Mouse (Mus musculus): Measurements from ENCODE around the gene Ociad1. TPM values are rescaled to one million over a fixed set of nuclear protein-coding genes. Genes with fewer than 3 reads are reported as not detected.

Gene Ociad1
- total and polyA plus RNA-seq, 3 experiments: 121 to 324 (median 223) TPM

- ATAC-seq (ENCODE audit: extremely low read depth, insufficient number of reproducible peaks, low FRiP score, poor library complexity, severe bottlenecking) (no peak), DNase-seq (ENCODE audit: low spot score) (no peak)
- no peaks in the 10 kb centered on the region for H3K27me3 ChIP-seq (ENCODE audit: insufficient read depth, low read length)
- H3K4me3 ChIP-seq (ENCODE audit: low read depth, low read length): peak overlapping the region; percentile 96
- H3K9me3 ChIP-seq (replicated peaks): no peaks in the 10 kb centered on the region
- TF ChIP-seq POLR2AphosphoS5 (IDR thresholded peaks at IDR 0.05; ENCODE audit: insufficient replicate concordance, low read depth, low read length): no peak
- TF ChIP-seq CTCF (IDR thresholded peaks at IDR 0.05; ENCODE audit: low read depth, low read length): no peak
- TF ChIP-seq GATA1 (IDR thresholded peaks at IDR 0.05; ENCODE audit: borderline replicate concordance, low read length): no peak
- no peak for TF ChIP-seq GATA2 (IDR thresholded peaks at IDR 0.05; ENCODE audit: borderline replicate concordance, low read depth, low read length)
- TF ChIP-seq TAL1 (conservative IDR thresholded peaks at IDR 0.05; ENCODE audit: low read depth, low read length): no peak
- peaks cover 21% of the 10 kb centered on the region for H3K36me3 ChIP-seq (replicated peaks)
- peaks cover 69% of the 10 kb centered on the region for H3K4me1 ChIP-seq (ENCODE audit: insufficient read depth, low read depth, low read length)
These were observed 37.9 kb upstream of the Ociad1 start for GRCm38 (mm10) chr5:73254660-73255059.

- TF ChIP-seq TAL1 (conservative IDR thresholded peaks at IDR 0.05; ENCODE audit: low read depth, low read length) (no peak), GATA1 (IDR thresholded peaks at IDR 0.05; ENCODE audit: borderline replicate concordance, low read length) (no peak), GATA2 (IDR thresholded peaks at IDR 0.05; ENCODE audit: borderline replicate concordance, low read depth, low read length) (no peak), CTCF (IDR thresholded peaks at IDR 0.05; ENCODE audit: low read depth, low read length) (no peak), POLR2AphosphoS5 (IDR thresholded peaks at IDR 0.05; ENCODE audit: insufficient replicate concordance, low read depth, low read length) (no peak)
- Histone ChIP-seq H3K9me3 (replicated peaks) (no peaks in the 10 kb centered on the region), H3K36me3 (replicated peaks) (peaks cover 12% of the 10 kb centered on the region), H3K27me3 (ENCODE audit: insufficient read depth, low read length) (no peaks in the 10 kb centered on the region), H3K4me1 (ENCODE audit: insufficient read depth, low read depth, low read length) (peaks cover 65% of the 10 kb centered on the region), H3K4me3 (ENCODE audit: low read depth, low read length) (peak overlapping the region; percentile 96)
- ATAC-seq (ENCODE audit: extremely low read depth, insufficient number of reproducible peaks, low FRiP score, poor library complexity, severe bottlenecking) (no peak), DNase-seq (ENCODE audit: low spot score) (peak; percentile 27)
These were observed 37.0 kb upstream of the Ociad1 start for GRCm38 (mm10) chr5:73255321-73256251.

- Histone ChIP-seq H3K4me3 (ENCODE audit: low read depth, low read length) (peak within 1 kb of the TSS; percentile 96), H3K27me3 (ENCODE audit: insufficient read depth, low read length) (no peaks in the 10 kb centered on the region), H3K9me3 (replicated peaks) (no peaks in the 10 kb centered on the region), H3K36me3 (replicated peaks) (peaks cover 6% of the 10 kb centered on the region), H3K4me1 (ENCODE audit: insufficient read depth, low read depth, low read length) (peaks cover 64% of the 10 kb centered on the region)
- TF ChIP-seq TAL1 (conservative IDR thresholded peaks at IDR 0.05; ENCODE audit: low read depth, low read length) (no peak), GATA1 (IDR thresholded peaks at IDR 0.05; ENCODE audit: borderline replicate concordance, low read length) (no peak), GATA2 (IDR thresholded peaks at IDR 0.05; ENCODE audit: borderline replicate concordance, low read depth, low read length) (no peak), CTCF (IDR thresholded peaks at IDR 0.05; ENCODE audit: low read depth, low read length) (no peak), POLR2AphosphoS5 (IDR thresholded peaks at IDR 0.05; ENCODE audit: insufficient replicate concordance, low read depth, low read length) (no peak)
- peak; percentile 97 for DNase-seq (ENCODE audit: low spot score)
- ATAC-seq (ENCODE audit: extremely low read depth, insufficient number of reproducible peaks, low FRiP score, poor library complexity, severe bottlenecking): peak; percentile 91
These were observed 36.1 kb upstream of the Ociad1 start, which contains the start of gene Fryl for GRCm38 (mm10) chr5:73256352-73257065. Fryl (minus strand) TSS chr5:73256619.

- peaks cover 1% of the 10 kb centered on the region for H3K36me3 ChIP-seq (replicated peaks)
- H3K4me1 ChIP-seq (ENCODE audit: insufficient read depth, low read depth, low read length): peaks cover 60% of the 10 kb centered on the region
- peak overlapping the region; percentile 96 for H3K4me3 ChIP-seq (ENCODE audit: low read depth, low read length)
- no peaks in the 10 kb centered on the region for H3K9me3 ChIP-seq (replicated peaks)
- DNase-seq (ENCODE audit: low spot score) (no peak), ATAC-seq (ENCODE audit: extremely low read depth, insufficient number of reproducible peaks, low FRiP score, poor library complexity, severe bottlenecking) (no peak)
- TF ChIP-seq POLR2AphosphoS5 (IDR thresholded peaks at IDR 0.05; ENCODE audit: insufficient replicate concordance, low read depth, low read length): no peak
- TF ChIP-seq CTCF (IDR thresholded peaks at IDR 0.05; ENCODE audit: low read depth, low read length): no peak
- no peak for TF ChIP-seq GATA2 (IDR thresholded peaks at IDR 0.05; ENCODE audit: borderline replicate concordance, low read depth, low read length)
- TF ChIP-seq TAL1 (conservative IDR thresholded peaks at IDR 0.05; ENCODE audit: low read depth, low read length): no peak
- no peak for TF ChIP-seq GATA1 (IDR thresholded peaks at IDR 0.05; ENCODE audit: borderline replicate concordance, low read length)
- no peaks in the 10 kb centered on the region for H3K27me3 ChIP-seq (ENCODE audit: insufficient read depth, low read length)
These were observed 35.5 kb upstream of the Ociad1 start for GRCm38 (mm10) chr5:73257096-73257495.

- no peak for TF ChIP-seq GATA1 (IDR thresholded peaks at IDR 0.05; ENCODE audit: borderline replicate concordance, low read length)
- no peak for TF ChIP-seq CTCF (IDR thresholded peaks at IDR 0.05; ENCODE audit: low read depth, low read length)
- no peak for TF ChIP-seq GATA2 (IDR thresholded peaks at IDR 0.05; ENCODE audit: borderline replicate concordance, low read depth, low read length)
- TF ChIP-seq TAL1 (conservative IDR thresholded peaks at IDR 0.05; ENCODE audit: low read depth, low read length): no peak
- TF ChIP-seq POLR2AphosphoS5 (IDR thresholded peaks at IDR 0.05; ENCODE audit: insufficient replicate concordance, low read depth, low read length): no peak
- H3K36me3 ChIP-seq (replicated peaks): no peaks in the 10 kb centered on the region
- ATAC-seq (ENCODE audit: extremely low read depth, insufficient number of reproducible peaks, low FRiP score, poor library complexity, severe bottlenecking) (no peak), DNase-seq (ENCODE audit: low spot score) (no peak)
- H3K4me3 ChIP-seq (ENCODE audit: low read depth, low read length): peak overlapping the region; percentile 96; the same call in 1 of the 2 replicates
- H3K4me1 ChIP-seq (ENCODE audit: insufficient read depth, low read depth, low read length): peaks cover 54% of the 10 kb centered on the region
- H3K27me3 ChIP-seq (ENCODE audit: insufficient read depth, low read length): no peaks in the 10 kb centered on the region
- H3K9me3 ChIP-seq (replicated peaks): no peaks in the 10 kb centered on the region
These were observed 34.9 kb upstream of the Ociad1 start for GRCm38 (mm10) chr5:73257723-73258122.

- H3K4me1 ChIP-seq (ENCODE audit: insufficient read depth, low read depth, low read length): peaks cover 34% of the 10 kb centered on the region
- no peak overlapping the region for H3K4me3 ChIP-seq (ENCODE audit: low read depth, low read length)
- ATAC-seq (ENCODE audit: extremely low read depth, insufficient number of reproducible peaks, low FRiP score, poor library complexity, severe bottlenecking) (no peak), DNase-seq (ENCODE audit: low spot score) (no peak)
- TF ChIP-seq GATA2 (IDR thresholded peaks at IDR 0.05; ENCODE audit: borderline replicate concordance, low read depth, low read length) (no peak), GATA1 (IDR thresholded peaks at IDR 0.05; ENCODE audit: borderline replicate concordance, low read length) (no peak), CTCF (IDR thresholded peaks at IDR 0.05; ENCODE audit: low read depth, low read length) (no peak), TAL1 (conservative IDR thresholded peaks at IDR 0.05; ENCODE audit: low read depth, low read length) (no peak), POLR2AphosphoS5 (IDR thresholded peaks at IDR 0.05; ENCODE audit: insufficient replicate concordance, low read depth, low read length) (no peak)
- H3K27me3 ChIP-seq (ENCODE audit: insufficient read depth, low read length): no peaks in the 10 kb centered on the region
- no peaks in the 10 kb centered on the region for H3K36me3 ChIP-seq (replicated peaks)
- peaks cover 5% of the 10 kb centered on the region for H3K9me3 ChIP-seq (replicated peaks)
These were observed 28.5 kb upstream of the Ociad1 start for GRCm38 (mm10) chr5:73264122-73264521.

Data from G1E (cell line).